Mouse (Mus musculus): ENCODE results near the gene Ptprd.
"Not testable (repeated sequence)": the region's sequence is repeated elsewhere in the genome, so short reads cannot be mapped to it uniquely, and the experiment has no call there.

Gene Ptprd

GRCm38 (mm10) chr4:76449466-76450350 lies 1762.1 kb downstream of the Ptprd start:
- DNase-seq (ENCODE audit: low spot score in 2 of 2), result peak in 1 of 2 experiments; percentile 13

- no peak for DNase-seq (ENCODE audit: low spot score in 2 of 2)
Measured at GRCm38 (mm10) chr4:76448678-76449465, 1762.9 kb downstream of the Ptprd start.

GRCm38 (mm10) chr4:76447396-76447795 lies 1764.4 kb downstream of the Ptprd start:
- no peak for DNase-seq (ENCODE audit: low spot score in 2 of 2)

GRCm38 (mm10) chr4:76444778-76445177 lies 1767.0 kb downstream of the Ptprd start:
- no peak for DNase-seq (ENCODE audit: low spot score in 2 of 2)

- DNase-seq (ENCODE audit: low spot score in 2 of 2), result no peak
Measured at GRCm38 (mm10) chr4:76443553-76443952, 1768.2 kb downstream of the Ptprd start.

- DNase-seq (ENCODE audit: low spot score in 2 of 2), result no peak
Measured at GRCm38 (mm10) chr4:76440791-76441364, 1770.9 kb downstream of the Ptprd start.

GRCm38 (mm10) chr4:76438496-76439079 lies 1773.2 kb downstream of the Ptprd start:
- DNase-seq (ENCODE audit: low spot score in 2 of 2), result no peak

- no peak for DNase-seq (ENCODE audit: low spot score in 2 of 2)
Measured at GRCm38 (mm10) chr4:76438068-76438467, 1773.7 kb downstream of the Ptprd start.

GRCm38 (mm10) chr4:76435920-76436319 lies 1775.8 kb downstream of the Ptprd start:
- no peak for DNase-seq (ENCODE audit: low spot score in 2 of 2)

- DNase-seq (ENCODE audit: low spot score in 2 of 2), result no peak
Measured at GRCm38 (mm10) chr4:76429769-76430168, 1782.0 kb downstream of the Ptprd start.

GRCm38 (mm10) chr4:76427036-76427435 lies 1784.7 kb downstream of the Ptprd start:
- DNase-seq (ENCODE audit: low spot score in 2 of 2), result not testable (repeated sequence)

GRCm38 (mm10) chr4:76425230-76425575 lies 1786.6 kb downstream of the Ptprd start:
- DNase-seq (ENCODE audit: low spot score in 2 of 2), result no peak

- DNase-seq (ENCODE audit: low spot score in 2 of 2), result no peak
Measured at GRCm38 (mm10) chr4:76424324-76425229, 1787.2 kb downstream of the Ptprd start.

- no peak for DNase-seq (ENCODE audit: low spot score in 2 of 2)
Measured at GRCm38 (mm10) chr4:76422113-76422512, 1789.6 kb downstream of the Ptprd start.

GRCm38 (mm10) chr4:76419641-76420040 lies 1792.1 kb downstream of the Ptprd start:
- DNase-seq (ENCODE audit: low spot score in 2 of 2), result no peak

GRCm38 (mm10) chr4:76417676-76418075 lies 1794.1 kb downstream of the Ptprd start:
- DNase-seq (ENCODE audit: low spot score in 2 of 2), result no peak

- DNase-seq (ENCODE audit: low spot score in 2 of 2), result no peak
Measured at GRCm38 (mm10) chr4:76415624-76416023, 1796.1 kb downstream of the Ptprd start.

GRCm38 (mm10) chr4:76414591-76414990 lies 1797.2 kb downstream of the Ptprd start:
- no peak for DNase-seq (ENCODE audit: low spot score in 2 of 2)

GRCm38 (mm10) chr4:76410053-76410452 lies 1801.7 kb downstream of the Ptprd start:
- no peak for DNase-seq (ENCODE audit: low spot score in 2 of 2)

- no peak for DNase-seq (ENCODE audit: low spot score in 2 of 2)
Measured at GRCm38 (mm10) chr4:76409159-76409558, 1802.6 kb downstream of the Ptprd start.

- no peak for DNase-seq (ENCODE audit: low spot score in 2 of 2)
Measured at GRCm38 (mm10) chr4:76405862-76406454, 1805.8 kb downstream of the Ptprd start.

All from spleen, postnatal 10 days (tissue).